Mouse (Mus musculus) lung, postnatal 0 days (tissue): ENCODE data around the gene Cstf3.

Experiments used
- CTCF ChIP-seq: IDR thresholded peaks from 2 replicates; pipeline ENCODE4 v1.5.1; 2016; ENCODE audit warnings: antibody characterized with exemption, mild to moderate bottlenecking
- EP300 ChIP-seq: IDR thresholded peaks from 2 replicates; pipeline ENCODE4 v1.6.1; 2016; ENCODE audit warnings: antibody characterized with exemption, mild to moderate bottlenecking, control low read depth

DNA sequence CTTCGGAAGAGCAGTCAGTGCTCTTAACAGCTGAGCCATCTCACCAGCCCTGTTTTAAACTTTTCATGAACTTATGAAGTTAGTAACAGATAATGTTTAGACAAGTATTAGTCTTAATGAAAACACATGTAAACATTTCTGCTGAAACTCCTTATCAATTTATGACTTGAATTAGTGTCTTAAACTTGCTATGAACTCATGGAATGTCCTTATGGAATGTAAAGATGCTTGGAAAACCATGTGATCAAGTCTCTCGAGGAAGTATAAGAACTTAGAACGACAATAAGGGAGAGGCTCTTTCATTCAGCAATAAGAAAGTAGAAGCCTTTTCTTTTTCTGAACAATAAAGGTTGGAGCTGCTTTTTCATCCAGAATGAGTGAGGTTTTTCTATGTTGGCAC, 114.0 kb downstream of the Cstf3 start:
- TF ChIP-seq CTCF (no peak), EP300 (no peak)
